Mouse (Mus musculus): ENCODE results near the gene Cdc20b. TPM values are rescaled to one million over a fixed set of nuclear protein-coding genes. Genes with fewer than 3 reads are reported as not detected.

Cdc20b gene
- total RNA-seq, 2 experiments from 2014 or later = not detected

DNA sequence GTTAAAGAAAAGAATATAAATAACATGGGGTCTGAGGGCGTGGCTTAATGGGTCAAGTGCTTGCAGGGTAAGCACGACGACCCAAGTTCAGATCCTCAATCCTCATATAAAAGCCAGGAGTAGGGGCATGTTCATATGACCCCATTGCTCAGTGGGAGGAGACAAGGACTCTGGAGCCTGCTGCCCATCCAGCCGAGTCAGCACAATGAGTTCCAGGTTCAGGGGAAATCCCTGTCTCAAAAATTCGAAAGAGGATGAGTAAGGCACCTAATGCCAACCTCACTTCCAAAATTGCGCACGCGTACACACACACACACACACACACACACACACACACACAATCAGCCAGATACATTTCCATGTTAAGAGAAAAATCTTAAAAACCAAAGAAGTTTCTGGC is 12.4 kb upstream of the Cdc20b start:
- no peak for DNase-seq (ENCODE audit: low spot score in 2 of 2)
- intact Hi-C loops (cut with DNase I) = no loop called here

DNA sequence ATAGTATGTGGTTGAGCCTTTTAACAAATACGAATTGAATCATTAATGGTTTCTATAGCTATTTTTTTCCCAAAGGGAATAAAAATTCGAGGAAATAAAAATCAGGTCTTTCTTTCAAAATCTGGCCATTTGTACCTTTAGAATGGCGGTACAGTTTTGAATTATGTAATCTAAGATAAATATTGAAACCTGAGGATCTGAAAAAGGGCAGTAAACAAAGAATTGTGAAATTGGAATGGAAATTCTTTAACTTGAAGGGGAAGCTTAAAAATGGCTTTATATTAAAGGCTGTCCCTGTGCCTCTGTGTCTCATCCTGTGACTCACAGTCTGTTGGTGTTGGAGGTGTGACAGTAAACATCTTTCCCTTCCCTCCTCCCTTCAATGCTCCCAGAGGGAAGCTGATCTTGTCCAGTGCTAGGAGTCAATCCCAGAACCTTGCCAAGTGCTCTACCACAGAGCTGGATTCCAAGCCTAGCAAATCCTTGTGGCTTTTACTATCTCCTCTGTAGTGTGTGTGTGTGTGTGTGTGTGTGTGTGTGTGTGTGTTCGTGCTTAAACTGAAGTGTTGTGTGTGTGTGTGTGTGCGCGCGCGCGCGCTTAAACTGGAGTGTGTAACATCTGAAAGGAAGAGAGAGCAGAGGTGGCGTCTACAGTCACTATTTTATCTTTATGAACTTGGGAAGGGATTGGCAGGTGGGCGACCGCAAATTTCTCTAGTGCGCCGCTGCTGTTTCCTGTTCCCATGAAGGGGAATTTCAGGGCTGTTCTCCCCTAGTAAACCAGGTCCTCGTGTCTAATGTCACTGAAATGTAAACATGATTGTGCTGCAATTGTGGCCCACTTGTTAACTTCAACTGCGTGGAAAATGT is 11.4 kb upstream of the Cdc20b start:
- intact Hi-C loops (cut with DNase I) = no loop called here

DNA sequence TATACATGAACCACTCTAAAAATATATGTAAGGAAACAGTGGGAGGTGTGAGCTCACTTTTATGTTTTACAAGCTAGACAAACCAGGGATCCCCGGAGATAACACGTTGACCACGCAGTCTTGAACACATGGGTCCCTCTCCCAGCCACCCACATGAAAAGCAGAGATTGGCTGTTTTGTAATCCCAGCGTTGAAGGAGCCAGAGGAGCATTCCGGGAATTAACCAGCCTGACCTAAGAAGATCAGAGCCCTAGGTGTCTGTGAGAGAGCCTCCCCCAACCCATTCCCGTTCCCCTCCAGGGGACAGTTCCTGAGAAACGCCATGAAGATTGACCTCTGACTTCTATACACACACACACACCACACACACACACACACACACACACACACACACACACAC is 3.6 kb upstream of the Cdc20b start:
- peak in 1 of 2 experiments; percentile 27 for DNase-seq (ENCODE audit: low spot score in 2 of 2)
- intact Hi-C loops (cut with DNase I) = loop anchor here (5.0 to 10.0 kb wide), 2 partner anchors 44 to 107 kb away; partner anchors contain the start of genes Ccno, Dhx29 and Mtrex

More for the DNA sequence above, 11.4 kb upstream of the Cdc20b start:
- no peak for DNase-seq (ENCODE audit: low spot score in 2 of 2)

DNA sequence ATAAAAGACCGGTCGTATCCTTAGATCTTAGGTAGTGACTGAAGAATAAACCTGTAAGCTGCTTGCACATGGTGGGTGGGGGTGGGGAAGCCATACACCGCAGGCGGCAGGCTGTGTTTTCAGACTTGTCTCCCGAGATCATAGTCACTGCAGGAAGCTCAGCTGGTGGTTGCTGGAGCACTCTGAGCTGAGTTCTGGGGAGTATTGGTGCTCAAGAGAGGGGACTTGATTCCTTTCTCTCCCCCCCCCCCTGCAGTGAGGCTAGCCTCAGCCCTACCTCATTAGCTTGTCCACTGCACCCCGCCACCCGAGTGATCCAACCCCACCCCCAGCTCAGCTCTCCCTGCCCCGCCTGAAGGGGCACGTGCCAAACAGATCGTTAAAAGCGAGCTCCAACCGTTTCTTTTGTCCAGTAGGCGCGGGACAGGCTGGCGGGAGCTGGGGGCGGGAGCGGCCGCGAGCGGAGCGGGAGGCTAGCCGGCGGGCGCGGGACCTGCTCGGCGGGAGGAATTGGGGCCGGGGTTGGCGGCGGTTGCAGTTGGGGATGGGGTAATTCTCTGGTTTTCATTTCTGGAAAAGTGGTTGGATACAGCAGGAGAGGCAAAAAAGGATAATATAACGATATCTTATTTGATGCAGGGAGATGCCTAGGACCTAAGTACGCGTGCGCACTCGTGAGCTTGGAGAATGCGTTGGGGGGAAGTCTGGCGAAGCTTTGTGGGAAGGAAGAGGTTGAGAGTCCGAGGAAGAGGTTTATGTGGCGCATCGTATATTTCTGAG is 2.9 kb upstream of the Cdc20b start:
- intact Hi-C loops (cut with DNase I) = loop anchor here (5.0 to 10.0 kb wide), 2 partner anchors 45 to 107 kb away; partner anchors contain the start of genes Ccno, Dhx29 and Mtrex
- DNase-seq (ENCODE audit: low spot score in 2 of 2) = peak; percentile 15 to 44

DNA sequence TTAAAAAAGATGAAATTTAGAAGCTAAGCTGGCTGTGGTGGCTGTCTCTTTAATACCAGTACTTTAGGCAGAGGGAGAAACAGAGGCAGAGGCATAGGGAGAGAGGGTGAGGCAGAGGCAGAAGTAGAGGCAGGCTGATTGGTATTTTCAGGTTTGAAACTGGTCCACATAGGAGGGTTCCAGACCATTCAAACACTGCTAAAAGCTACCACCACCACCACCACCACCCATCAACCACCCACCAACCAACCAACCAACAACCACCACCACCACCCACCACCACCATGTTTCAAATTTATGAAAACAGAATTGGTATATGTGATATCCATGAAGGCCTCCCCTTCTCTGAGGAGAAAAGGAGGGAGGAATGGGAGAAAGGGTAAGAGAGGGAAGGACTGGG is 2.1 kb upstream of the Cdc20b start:
- intact Hi-C loops (cut with DNase I) = loop anchor here (5.0 to 10.0 kb wide), 2 partner anchors 46 to 108 kb away; partner anchors contain the start of genes Ccno, Dhx29 and Mtrex
- DNase-seq (ENCODE audit: low spot score in 2 of 2) = no peak

DNA sequence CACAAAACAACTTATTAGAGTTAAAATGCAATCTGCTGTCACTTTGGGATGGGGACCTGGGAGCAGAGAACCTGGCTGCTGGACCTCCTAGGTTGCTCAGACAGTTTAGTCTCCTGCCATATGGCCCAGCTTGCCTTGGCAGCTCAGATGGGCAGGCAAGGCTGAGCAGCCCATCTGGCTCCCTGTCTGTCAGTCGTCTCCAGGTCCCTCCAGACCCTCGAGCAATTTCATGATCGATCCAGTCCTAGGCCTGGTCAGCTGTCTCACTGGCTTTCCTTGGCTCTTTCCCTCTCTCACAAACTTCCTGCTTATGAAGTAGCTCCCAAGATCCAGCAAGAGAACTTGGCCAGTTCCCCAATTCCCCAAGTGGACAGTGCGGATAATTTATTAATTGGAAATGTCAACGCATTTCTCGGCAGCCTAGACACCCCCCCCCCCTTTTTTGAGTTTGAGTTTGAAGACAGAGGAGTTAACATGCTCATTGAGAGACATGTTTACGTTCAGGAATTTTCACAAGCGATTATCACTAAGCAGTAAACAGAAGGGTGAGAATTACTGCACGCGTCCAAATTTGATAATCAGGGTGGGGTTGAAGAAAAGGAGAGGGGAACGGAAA is 532 bp upstream of the Cdc20b start:
- no peak for DNase-seq (ENCODE audit: low spot score in 2 of 2)
- intact Hi-C loops (cut with DNase I) = loop anchor here (5.0 to 10.0 kb wide), 2 partner anchors 47 to 110 kb away; partner anchors contain the start of genes Ccno, Dhx29 and Mtrex

DNA sequence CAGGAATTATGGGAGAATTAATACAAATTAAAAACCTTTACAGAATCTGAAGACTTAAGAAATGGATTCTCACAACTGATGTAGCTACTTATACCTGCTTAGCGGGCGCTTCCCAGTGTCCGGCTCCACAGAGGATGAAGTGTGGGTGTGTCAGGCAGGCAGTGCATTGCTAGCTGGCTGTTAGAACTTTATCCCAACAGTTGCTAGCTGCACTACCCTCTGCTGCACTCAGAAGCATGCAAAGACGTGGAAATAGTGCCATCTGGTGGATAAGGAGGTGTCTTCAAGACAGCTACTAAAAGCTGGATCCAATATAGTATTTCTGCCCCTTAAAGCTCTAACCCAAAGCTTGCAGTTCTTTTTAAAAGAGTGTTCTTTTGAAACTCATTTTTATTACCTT is 941 bp downstream of the Cdc20b start:
- DNase-seq (ENCODE audit: low spot score in 2 of 2) = peak; percentile 84 to 88
- intact Hi-C loops (cut with DNase I) = loop anchor here (5.0 to 10.0 kb wide), 2 partner anchors 111 to 349 kb away; partner anchors contain the start of genes Dhx29 and Mtrex

DNA sequence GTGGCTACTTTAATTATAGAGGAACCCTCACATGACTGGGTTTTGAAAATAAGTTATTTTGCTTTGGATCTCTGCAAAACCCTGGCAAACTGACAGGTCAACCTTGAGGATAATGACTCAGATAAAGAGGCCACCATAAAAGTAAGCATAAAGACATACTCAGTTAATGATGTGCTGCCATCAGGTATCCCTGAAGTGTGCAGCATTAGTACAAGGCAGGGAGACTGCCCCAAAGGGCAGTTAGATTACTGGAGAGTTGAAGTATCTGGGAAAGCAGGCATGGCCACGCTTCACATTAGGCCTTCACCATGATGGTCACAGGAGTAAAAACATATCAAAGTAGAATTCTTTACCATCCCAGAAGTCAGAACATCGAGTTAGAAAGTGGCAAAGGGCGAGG is 10.0 kb downstream of the Cdc20b start:
- intact Hi-C loops (cut with DNase I) = loop anchor here (10.0 kb wide), 1 partner anchor 570 kb away; the partner anchor contains the start of gene Snx18
- no peak for DNase-seq (ENCODE audit: low spot score in 2 of 2)

DNA sequence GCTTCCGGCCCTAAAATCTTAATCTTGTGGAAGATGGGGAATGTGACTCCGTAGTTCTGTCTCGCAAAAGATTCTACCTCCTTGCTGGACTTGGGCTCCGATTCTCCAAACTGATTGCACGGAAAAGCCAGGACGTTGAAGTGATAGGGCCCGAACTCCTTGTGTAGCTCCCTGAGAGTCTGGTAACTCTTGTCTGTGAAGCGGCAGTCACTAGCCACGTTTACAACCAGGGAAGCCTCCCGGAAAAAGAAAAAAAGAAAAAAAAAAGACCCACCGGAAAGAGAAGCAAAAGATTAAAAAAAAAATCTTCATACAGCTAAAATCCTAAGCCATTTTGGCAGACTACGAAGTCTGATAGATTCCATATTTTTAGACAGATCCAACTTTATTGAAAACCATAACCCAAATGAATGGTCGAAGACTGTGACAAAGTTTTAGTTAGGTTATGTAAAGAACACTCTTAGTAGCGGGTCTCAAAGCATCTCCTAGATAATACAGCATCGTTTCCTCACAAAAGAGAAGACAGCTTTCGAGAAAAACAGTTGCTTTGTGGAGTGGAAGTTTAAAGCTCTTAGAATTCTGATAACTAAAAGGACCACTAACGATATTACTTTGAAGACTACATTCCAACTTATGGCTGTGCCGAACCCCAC is 10.7 kb downstream of the Cdc20b start:
- intact Hi-C loops (cut with DNase I) = loop anchor here (1.0 to 10.0 kb wide), 3 partner anchors 93 to 569 kb away; partner anchors contain the start of gene Snx18
- no peak for DNase-seq (ENCODE audit: low spot score in 2 of 2)

DNA sequence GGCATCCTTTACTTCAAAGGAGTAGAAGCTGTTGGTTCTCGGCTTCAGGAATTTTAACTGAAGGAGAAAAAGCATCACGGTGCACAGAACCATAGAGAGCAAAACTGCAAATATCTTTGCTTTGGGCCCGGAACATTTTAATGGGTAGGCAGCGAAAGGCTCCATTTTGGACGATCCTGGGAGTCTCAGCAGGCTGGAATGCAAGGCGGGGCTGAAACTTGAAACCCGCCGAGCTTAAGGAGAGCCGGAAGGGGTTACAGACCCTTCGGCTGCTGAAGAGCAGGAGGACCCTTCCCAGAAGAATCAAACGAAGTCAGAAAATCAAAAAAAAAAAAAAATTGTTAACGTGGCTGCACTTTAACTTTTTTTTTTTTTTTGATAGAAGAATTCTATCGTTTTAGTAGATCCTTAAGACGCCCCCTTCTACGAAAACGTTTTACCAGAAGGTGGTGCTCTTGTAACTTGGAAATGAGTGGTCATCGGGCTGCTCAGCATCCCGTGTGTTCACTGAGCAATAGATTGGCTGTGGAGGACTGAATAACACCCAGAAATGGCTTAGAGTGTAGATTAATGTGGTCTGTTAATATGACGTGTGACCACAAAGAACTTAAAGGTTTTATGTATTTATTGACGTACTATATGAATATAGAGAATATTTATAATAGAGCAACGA is 11.4 kb downstream of the Cdc20b start, which contains the start of gene Gpx8:
TSS of gene Gpx8 (minus strand) at position 200 of the 673 bp plus-strand sequence.
- intact Hi-C loops (cut with DNase I) = loop anchor here (1.0 to 10.0 kb wide), 3 partner anchors 92 to 568 kb away; partner anchors contain the start of gene Snx18
- DNase-seq (ENCODE audit: low spot score in 2 of 2) = peak; percentile 67

DNA sequence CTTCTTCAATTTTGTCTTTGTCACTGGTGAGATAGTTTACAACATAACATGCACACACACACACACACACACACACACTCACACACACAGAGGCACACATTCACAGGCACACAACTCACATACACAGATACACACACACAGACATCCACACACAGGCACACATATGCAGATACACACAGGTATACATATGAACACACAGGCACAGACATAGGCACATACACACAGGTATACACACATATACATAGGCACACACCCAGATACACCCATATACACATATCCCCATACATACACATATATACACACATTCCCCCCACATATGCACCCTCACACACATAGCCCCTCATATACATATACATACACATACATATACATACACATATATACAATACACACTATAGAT is 12.1 kb downstream of the Cdc20b start:
- no peak for DNase-seq (ENCODE audit: low spot score in 2 of 2)
- intact Hi-C loops (cut with DNase I) = loop anchor here (2.0 to 10.0 kb wide), 2 partner anchors 92 to 568 kb away; partner anchors contain the start of gene Snx18

DNA sequence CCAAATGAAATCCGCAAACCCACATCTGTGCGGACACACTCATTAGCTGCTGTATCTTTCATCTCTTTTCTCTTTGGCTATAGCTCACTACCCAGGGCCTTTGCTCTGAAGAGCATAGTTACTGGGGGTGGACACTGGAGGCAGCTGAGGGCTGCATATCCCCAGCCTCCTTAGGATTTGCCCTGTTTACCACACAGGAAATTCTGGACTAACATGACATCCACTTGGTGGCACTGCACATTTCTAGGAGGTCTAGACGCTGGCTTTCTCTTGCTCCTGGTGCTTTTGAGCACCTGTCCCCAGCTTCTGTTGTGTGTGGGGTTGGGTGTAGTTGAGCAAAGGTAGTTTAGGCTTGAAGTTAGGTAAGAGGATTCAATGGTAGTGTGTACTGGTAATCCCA is 12.7 kb downstream of the Cdc20b start:
- intact Hi-C loops (cut with DNase I) = loop anchor here (2.0 to 10.0 kb wide), 2 partner anchors 91 to 567 kb away; partner anchors contain the start of gene Snx18
- DNase-seq (ENCODE audit: low spot score in 2 of 2) = peak in 1 of 2 experiments; percentile 22

DNA sequence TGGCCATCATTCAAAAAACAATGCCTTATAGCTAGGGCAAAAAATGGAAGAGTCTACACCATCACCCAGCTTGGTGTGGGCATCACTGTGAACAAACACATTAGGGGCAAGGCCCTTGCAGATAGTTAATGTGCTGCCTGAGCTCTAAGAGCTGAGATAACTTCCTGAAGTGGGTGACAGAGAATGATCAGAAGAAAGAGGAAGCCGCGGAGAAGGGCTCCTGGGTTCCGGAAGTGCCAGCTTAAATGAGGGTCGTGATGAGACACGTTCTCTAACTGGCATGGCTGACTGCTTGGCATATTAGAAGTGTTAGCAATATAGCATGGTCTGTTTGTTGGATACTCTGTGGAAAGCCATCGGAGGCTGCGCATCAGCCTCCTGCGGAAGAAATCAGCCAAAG is 19.3 kb downstream of the Cdc20b start:
- no peak for DNase-seq (ENCODE audit: low spot score in 2 of 2)
- intact Hi-C loops (cut with DNase I) = loop anchor here (2.0 kb wide), 1 partner anchor 85 kb away; no protein-coding TSS in a partner anchor

DNA sequence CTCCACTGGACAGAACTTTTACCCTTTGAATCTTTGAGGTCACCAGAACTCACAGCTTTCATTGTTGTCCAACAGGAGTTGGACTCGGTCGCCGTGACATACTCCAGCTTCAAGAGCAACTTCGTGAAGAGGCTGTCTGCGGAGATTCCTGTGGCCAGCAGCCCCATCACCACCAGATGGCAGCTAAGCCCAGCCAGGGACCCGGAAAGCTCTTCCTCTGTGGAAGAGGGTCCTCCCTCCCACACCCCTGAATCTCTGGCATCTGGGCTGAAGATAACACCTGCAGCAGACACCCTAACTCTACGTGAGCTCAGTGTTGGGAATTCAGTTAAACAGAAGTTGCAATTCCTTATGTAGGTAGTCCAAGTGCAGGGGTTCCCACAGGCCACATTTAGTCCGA is 20.9 kb downstream of the Cdc20b start:
- peak in 1 of 2 experiments; percentile 37 for DNase-seq (ENCODE audit: low spot score in 2 of 2)
- intact Hi-C loops (cut with DNase I) = loop anchor here (2.0 kb wide), 1 partner anchor 83 kb away; no protein-coding TSS in a partner anchor

DNA sequence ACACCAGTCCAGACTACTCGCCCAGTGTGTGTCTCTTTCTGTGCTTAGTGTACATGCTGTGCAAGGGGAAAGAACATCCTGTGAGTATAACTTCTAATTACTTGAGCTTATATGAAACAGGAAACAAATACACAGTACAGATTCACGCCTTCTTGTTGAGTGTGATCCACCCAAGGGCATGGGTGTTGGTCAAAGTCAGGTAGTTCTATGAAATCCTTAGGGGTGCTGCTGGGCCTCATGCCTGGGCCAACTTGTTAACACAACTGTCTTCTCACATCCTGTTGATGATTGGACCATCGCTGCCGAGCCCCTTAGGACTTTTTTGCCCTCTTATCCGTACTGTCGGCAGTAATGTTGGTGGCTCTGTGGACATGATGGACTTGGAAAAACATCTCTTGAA is 26.8 kb downstream of the Cdc20b start:
- intact Hi-C loops (cut with DNase I) = no loop called here

DNA sequence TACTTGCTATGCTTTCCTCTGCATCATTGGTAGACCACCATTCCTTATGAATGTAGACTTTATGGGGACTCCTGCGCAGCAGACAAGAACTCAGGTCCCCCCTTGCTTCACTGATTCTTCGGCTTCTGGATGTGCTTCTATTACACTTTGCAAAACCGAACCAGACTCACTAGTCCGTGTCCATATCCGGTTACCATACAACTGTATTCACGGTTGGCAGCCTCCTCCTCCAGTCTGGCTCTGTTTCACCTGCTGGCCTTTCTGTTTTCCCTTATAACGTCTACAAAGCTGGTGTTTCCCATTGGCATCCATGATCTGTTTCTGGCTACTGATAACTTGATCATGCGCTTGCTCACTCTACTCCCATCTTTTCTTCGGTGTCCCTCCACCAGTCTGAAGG is 29.6 kb downstream of the Cdc20b start:
- no peak for DNase-seq (ENCODE audit: low spot score in 2 of 2)
- intact Hi-C loops (cut with DNase I) = no loop called here

More for the DNA sequence above, 26.8 kb downstream of the Cdc20b start:
- DNase-seq (ENCODE audit: low spot score in 2 of 2) = no peak

DNA sequence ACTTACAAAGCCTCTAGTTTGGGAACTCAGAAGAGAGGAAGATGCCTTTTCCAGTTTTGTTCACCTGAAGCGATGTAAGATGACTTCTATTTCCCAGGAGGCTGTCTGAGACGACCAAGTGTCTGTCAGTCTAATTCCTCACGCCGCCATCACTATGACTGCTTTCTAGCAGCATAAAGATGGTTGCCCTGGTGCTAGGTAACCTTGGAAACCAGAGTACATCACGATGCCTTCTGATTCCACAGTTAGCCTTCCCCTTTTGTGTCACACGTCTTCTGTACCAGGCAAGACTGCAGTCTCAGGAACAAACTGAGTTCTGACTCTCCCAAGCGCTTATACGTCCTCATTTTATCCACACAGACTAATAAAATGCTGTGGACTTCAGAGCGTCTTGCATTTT is 44.1 kb downstream of the Cdc20b start:
- no peak for DNase-seq (ENCODE audit: low spot score in 2 of 2)
- intact Hi-C loops (cut with DNase I) = no loop called here

DNA sequence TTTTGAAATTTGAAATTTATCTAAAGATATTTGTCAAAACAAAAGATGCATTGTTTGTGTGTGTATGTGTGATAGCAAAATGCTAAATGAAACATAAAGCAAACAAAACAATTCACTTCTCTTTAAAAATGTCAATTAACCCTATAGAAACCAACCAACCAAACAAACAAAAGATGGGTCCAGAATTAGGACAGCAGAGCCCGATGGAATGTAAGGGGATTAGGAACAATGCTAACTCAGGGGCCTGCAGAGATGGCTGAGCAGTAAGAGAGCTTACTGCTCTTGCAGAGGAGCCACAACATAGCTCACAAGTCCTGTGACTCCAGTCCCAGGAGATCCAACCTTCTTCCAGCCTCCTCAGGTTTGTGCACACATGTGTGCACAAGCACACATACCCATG is 47.2 kb downstream of the Cdc20b start:
- DNase-seq (ENCODE audit: low spot score in 2 of 2) = no peak
- intact Hi-C loops (cut with DNase I) = no loop called here

Data from left cerebral cortex, postnatal 14 days (tissue).